12 mouse cellular contexts compared by ENCODE assay signal in genomic region chr9:102645119-102645695, GRCm38 (mm10). TPM values are rescaled to one million over a fixed set of nuclear protein-coding genes. Genes with fewer than 3 reads are reported as not detected.
DNase-seq lines count a peak whose midpoint lies in the region; ATAC-seq and TF ChIP-seq lines count a peak whose summit lies in the region.
"Had no signal": no experiment of that assay in that cellular context is flagged by ENCODE, and none has a peak within 500 bp of the region (broad histone marks: within the 10 kb centered on the region; RNA-seq: fewer than 3 reads in every experiment).

No protein-coding gene starts in this region.

- H3K4me2 ChIP-seq in forebrain, embryonic 12.5 days: no peak overlapping the region
- H3K4me2 ChIP-seq in forebrain, embryonic 16.5 days (ENCODE audit: low read length): no peak overlapping the region
- H3K4me2 ChIP-seq in kidney, embryonic 16.5 days (replicated peaks; ENCODE audit: low read depth, low read length): no peak overlapping the region
- peak overlapping the region; percentile 62 for H3K4me2 ChIP-seq in limb, embryonic 13.5 days (replicated peaks)

- no peak overlapping the region for H3K9ac ChIP-seq in forebrain, embryonic 12.5 days
- H3K9ac ChIP-seq in forebrain, embryonic 16.5 days (replicated peaks; ENCODE audit: low read depth, low read length): no peak overlapping the region
- no peak overlapping the region for H3K9ac ChIP-seq in kidney, embryonic 16.5 days (replicated peaks; ENCODE audit: low read length)
- no peak overlapping the region for H3K9ac ChIP-seq in limb, embryonic 13.5 days

- H3K4me3 ChIP-seq in forebrain, embryonic 12.5 days (replicated peaks): no peak overlapping the region
- H3K4me3 ChIP-seq in forebrain, embryonic 16.5 days (replicated peaks; ENCODE audit: low read length): no peak overlapping the region
- no peak overlapping the region for H3K4me3 ChIP-seq in kidney, embryonic 16.5 days (ENCODE audit: low read length)
- H3K4me3 ChIP-seq in limb, embryonic 13.5 days: no peak overlapping the region
- H3K4me3 ChIP-seq in left cerebral cortex, adult 2 months: no peak overlapping the region
- H3K4me3 ChIP-seq: erythroblast, embryonic 14.5 days had no signal

- no peaks in the 10 kb centered on the region for H3K36me3 ChIP-seq in forebrain, embryonic 12.5 days (replicated peaks)
- H3K36me3 ChIP-seq in forebrain, embryonic 16.5 days (ENCODE audit: control insufficient read depth, insufficient read depth): no peaks in the 10 kb centered on the region
- H3K36me3 ChIP-seq in kidney, embryonic 16.5 days (ENCODE audit: insufficient read depth, low read length): no peaks in the 10 kb centered on the region
- no peaks in the 10 kb centered on the region for H3K36me3 ChIP-seq in limb, embryonic 13.5 days

- WGBS in forebrain, embryonic 12.5 days: 75% methylated on average over 3 of the region's 3 CpGs
- WGBS in forebrain, embryonic 16.5 days: 76% methylated on average over 3 of the region's 3 CpGs
- 50% methylated on average over 3 of the region's 3 CpGs for WGBS in kidney, embryonic 16.5 days
- WGBS in limb, embryonic 13.5 days: 18% methylated on average over 3 of the region's 3 CpGs

- intact Hi-C loops in left cerebral cortex, adult 2 months (cut with DNase I): no loop called here

- H3K27me3 ChIP-seq in forebrain, embryonic 12.5 days: 0 out of 2 replicates have a peak, but pooled peaks cover 3% of the 10 kb centered on the region
- no peaks in the 10 kb centered on the region for H3K27me3 ChIP-seq in forebrain, embryonic 16.5 days (replicated peaks; ENCODE audit: control insufficient read depth, insufficient read depth, low read length)
- no peaks in the 10 kb centered on the region for H3K27me3 ChIP-seq in kidney, embryonic 16.5 days (ENCODE audit: insufficient read depth, low read length)
- no peaks in the 10 kb centered on the region for H3K27me3 ChIP-seq in limb, embryonic 13.5 days

- peaks cover under 1% of the 10 kb centered on the region; the same call in 1 of the 2 replicates for H3K9me3 ChIP-seq in forebrain, embryonic 12.5 days
- H3K9me3 ChIP-seq in forebrain, embryonic 16.5 days (ENCODE audit: control insufficient read depth, low read length): no peaks in the 10 kb centered on the region
- no peaks in the 10 kb centered on the region for H3K9me3 ChIP-seq in kidney, embryonic 16.5 days (ENCODE audit: low read length)
- H3K9me3 ChIP-seq in limb, embryonic 13.5 days: no peaks in the 10 kb centered on the region

- peaks cover 38% of the 10 kb centered on the region for H3K4me1 ChIP-seq in forebrain, embryonic 12.5 days
- peaks cover 31% of the 10 kb centered on the region for H3K4me1 ChIP-seq in forebrain, embryonic 16.5 days (replicated peaks; ENCODE audit: control insufficient read depth, insufficient read depth, low read length)
- peaks cover 42% of the 10 kb centered on the region for H3K4me1 ChIP-seq in kidney, embryonic 16.5 days (ENCODE audit: insufficient read depth, low read length)
- peaks cover 73% of the 10 kb centered on the region for H3K4me1 ChIP-seq in limb, embryonic 13.5 days

- no peak for ATAC-seq in forebrain, embryonic 12.5 days (ENCODE audit: low FRiP score)
- ATAC-seq in forebrain, embryonic 16.5 days: no peak
- ATAC-seq in kidney, embryonic 16.5 days (ENCODE audit: low FRiP score, low TSS enrichment): no peak
- ATAC-seq in limb, embryonic 13.5 days (ENCODE audit: low FRiP score, low read depth): no peak
- no peak for ATAC-seq in megakaryocyte-erythroid progenitor cell, adult 5-6 weeks (replicated peaks; ENCODE audit: low FRiP score, low TSS enrichment, poor library complexity, severe bottlenecking)

- H3K27ac ChIP-seq in forebrain, embryonic 12.5 days: peak overlapping the region; percentile 80; the same call in 1 of the 2 replicates
- no peak overlapping the region for H3K27ac ChIP-seq in forebrain, embryonic 16.5 days (ENCODE audit: low read length)
- H3K27ac ChIP-seq in kidney, embryonic 16.5 days (ENCODE audit: low read length): peak overlapping the region; percentile 91
- H3K27ac ChIP-seq in limb, embryonic 13.5 days: peak overlapping the region; percentile 99
- H3K27ac ChIP-seq in left cerebral cortex, adult 2 months: no peak overlapping the region

- TF ChIP-seq CTCF in left cerebral cortex, adult 2 months (IDR thresholded peaks at IDR 0.05): no peak

- DNase-seq in kidney, adult 18-20 months: no peak
- DNase-seq in NIH3T3 (ENCODE audit: low read depth): peak; percentile 52
- DNase-seq in left cerebral cortex, adult 2 months (ENCODE audit: extremely low spot score in 1 of 2, low spot score in 2 of 2): no peak
- DNase-seq: cerebellum, adult 9-10 months; kidney, adult 2 months; thymus, adult 18-20 months had no signal

RNA-seq across cellular contexts. Expression of gene Cep63, which starts 18.9 kb away (rescaled TPM):
- polyA plus RNA-seq in forebrain, embryonic 12.5 days (2016; fragmentation: Nextera tagmentation; extraction: Ambion mirVana): 61.7 and 66.1 TPM in 2 replicates
- polyA plus RNA-seq in forebrain, embryonic 16.5 days (2015; fragmentation: Nextera tagmentation; extraction: Ambion mirVana): 43.7 and 50.3 TPM in 2 replicates
- polyA plus RNA-seq in kidney, embryonic 16.5 days (2015; fragmentation: Nextera tagmentation; extraction: Ambion mirVana): 56.5 and 60.6 TPM in 2 replicates
- 48.2 and 54.2 TPM in 2 replicates for polyA plus RNA-seq in limb, embryonic 13.5 days (2015; fragmentation: Nextera tagmentation; extraction: Ambion mirVana)
- total RNA-seq in left cerebral cortex, adult 2 months (2021): 10 to 100 TPM; 32.2 to 37.7 TPM
- total RNA-seq in megakaryocyte-erythroid progenitor cell, adult 5-6 weeks (2014; fragmentation: Nextera tagmentation): 38.6 and 40.1 TPM in 2 replicates
- total RNA-seq in megakaryocyte-erythroid progenitor cell, adult 5-6 weeks (2017): 52.7 and 63.8 TPM in 2 replicates

RNA-seq across cellular contexts. Expression of gene Anapc13, which starts 19.1 kb away (rescaled TPM):
- 183 and 199 TPM in 2 replicates for polyA plus RNA-seq in forebrain, embryonic 12.5 days (2016; fragmentation: Nextera tagmentation; extraction: Ambion mirVana)
- 109 and 111 TPM in 2 replicates for polyA plus RNA-seq in forebrain, embryonic 16.5 days (2015; fragmentation: Nextera tagmentation; extraction: Ambion mirVana)
- 171 and 179 TPM in 2 replicates for polyA plus RNA-seq in kidney, embryonic 16.5 days (2015; fragmentation: Nextera tagmentation; extraction: Ambion mirVana)
- 168 and 184 TPM in 2 replicates for polyA plus RNA-seq in limb, embryonic 13.5 days (2015; fragmentation: Nextera tagmentation; extraction: Ambion mirVana)
- total RNA-seq in left cerebral cortex, adult 2 months (2021): 100 to 1,000 TPM in 1 of 2 experiments, 10 to 100 TPM in 1; 98.6 to 116 TPM
- total RNA-seq in megakaryocyte-erythroid progenitor cell, adult 5-6 weeks (2014; fragmentation: Nextera tagmentation): 132 and 143 TPM in 2 replicates
- total RNA-seq in megakaryocyte-erythroid progenitor cell, adult 5-6 weeks (2017): 106 and 202 TPM in 2 replicates

Comparison
In these comparisons a context has a peak if more than half of its experiments do, and no peak if none do; other contexts are left out.
1. H3K27ac ChIP-seq: peak in forebrain, embryonic 12.5 days (single experiment), kidney, embryonic 16.5 days (single experiment) and limb, embryonic 13.5 days (single experiment); none in forebrain, embryonic 16.5 days (single experiment) and left cerebral cortex, adult 2 months (single experiment).